Mouse (Mus musculus) embryo, embryonic 11.5 days (tissue): Measurements from ENCODE around the gene Treml4.
A peak's percentile ranks its signal among the peaks of the same experiment; 100 is the strongest.

Source experiments
- DNase-seq: peaks from one replicate; pipeline ENCODE4 v3.0.0-alpha.2; 2012; ENCODE audit warnings: low read depth, low spot score

Gene Treml4

DNA sequence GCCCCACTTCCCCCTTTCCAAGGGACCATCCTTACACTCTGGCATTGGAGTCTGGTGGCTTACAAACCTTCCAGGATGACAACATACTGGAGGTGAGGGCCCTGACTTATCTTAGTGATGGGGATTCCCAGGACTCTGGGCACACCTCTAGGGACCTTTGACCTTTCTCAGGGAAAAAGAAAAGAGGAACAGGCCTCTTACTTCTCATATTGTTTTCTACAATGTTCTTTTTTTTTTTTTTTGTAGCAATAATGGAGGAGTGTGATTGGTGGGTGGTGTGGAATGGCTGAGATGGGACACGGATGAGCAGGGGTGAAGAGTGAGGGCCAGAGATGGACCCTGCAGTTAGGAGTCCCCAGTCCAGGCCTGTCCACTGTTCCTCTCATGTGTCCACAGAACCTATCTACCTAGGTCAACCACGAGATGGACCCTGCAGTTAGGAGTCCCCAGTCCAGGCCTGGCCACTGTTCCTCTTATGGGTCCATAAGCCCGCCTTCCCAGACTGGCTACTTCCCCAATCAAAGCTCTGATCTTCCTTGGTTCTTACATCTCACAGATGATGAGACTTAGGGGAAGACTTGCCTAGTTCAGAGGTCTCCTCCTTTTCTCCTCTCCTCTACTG lies at the start of gene Treml4:
Gene Treml4 (plus strand): TSS at position 555 of the 622 bp plus-strand sequence.
- DNase-seq = no peak

- no peak for DNase-seq
Measured at GRCm38 (mm10) chr17:48215429-48215828, 48.7 kb upstream of the Treml4 start.

DNA sequence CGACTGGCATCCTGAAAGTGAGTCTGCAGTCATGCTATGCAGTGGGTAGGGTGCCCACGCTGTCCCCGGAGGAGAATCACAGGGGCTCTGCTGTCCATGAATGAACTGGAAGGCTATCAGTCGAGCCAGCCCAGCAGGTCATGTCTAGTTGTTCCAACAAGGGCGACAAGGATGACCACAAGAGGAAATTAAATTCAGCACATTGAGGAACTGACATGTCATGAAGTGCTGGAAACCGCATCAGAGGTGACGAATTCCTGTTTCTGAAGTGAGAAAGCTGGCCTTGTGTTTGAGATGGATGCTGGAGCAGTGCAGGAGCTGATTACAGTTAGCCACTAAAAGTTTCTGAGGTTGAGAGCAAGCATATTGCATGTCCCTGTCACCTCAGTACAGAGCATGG lies 33.4 kb upstream of the Treml4 start:
- DNase-seq = no peak

DNA sequence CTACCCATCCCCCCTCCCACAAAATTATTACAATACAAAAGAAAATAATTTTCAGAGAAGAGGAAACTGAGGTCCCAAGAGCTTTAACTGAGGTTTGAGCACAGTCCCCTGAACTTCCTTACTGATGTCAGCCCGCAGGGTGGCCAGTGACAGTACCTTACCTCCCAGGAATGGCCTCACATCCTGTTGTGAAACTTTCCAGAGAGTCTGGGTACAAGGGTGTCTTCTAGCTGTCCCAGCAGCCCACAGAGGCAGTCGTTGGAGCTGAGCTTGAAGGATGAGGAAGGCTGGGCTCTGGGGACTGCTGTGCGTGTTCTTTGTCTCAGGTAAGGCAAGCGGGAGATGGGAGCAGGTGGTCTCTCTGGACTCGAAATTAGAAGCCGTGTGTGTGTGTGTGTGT lies 31.6 kb upstream of the Treml4 start, which contains the start of gene Trem1:
Gene Trem1 (plus strand): TSS at position 251 of the 400 bp plus-strand sequence.
- DNase-seq = no peak

GRCm38 (mm10) chr17:48233789-48234188 lies 30.3 kb upstream of the Treml4 start:
- DNase-seq = no peak

- DNase-seq = no peak
Measured at GRCm38 (mm10) chr17:48234550-48234949, 29.5 kb upstream of the Treml4 start.

GRCm38 (mm10) chr17:48235773-48236370 lies 28.2 kb upstream of the Treml4 start:
- DNase-seq = peak; percentile 20

DNA sequence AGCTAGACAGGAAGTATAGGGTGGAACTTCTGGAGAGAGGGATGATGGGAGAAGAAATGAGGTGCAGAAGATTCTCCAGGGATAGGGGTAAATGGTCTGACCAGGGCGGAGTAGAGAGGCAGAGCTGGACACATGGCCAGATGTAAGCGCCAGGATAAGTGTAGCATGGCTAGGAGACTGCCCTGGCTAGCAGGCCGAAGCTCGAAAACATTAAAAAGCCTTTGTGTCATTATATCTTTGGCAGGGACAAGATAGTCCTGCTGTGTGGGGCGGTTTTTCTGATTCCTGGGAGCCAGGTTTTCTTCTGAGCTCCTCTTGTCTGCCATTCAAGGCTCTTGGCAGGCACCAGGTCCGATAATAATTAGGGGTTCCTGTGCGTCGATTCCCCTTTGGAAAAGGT lies 26.5 kb upstream of the Treml4 start:
- no peak for DNase-seq

DNA sequence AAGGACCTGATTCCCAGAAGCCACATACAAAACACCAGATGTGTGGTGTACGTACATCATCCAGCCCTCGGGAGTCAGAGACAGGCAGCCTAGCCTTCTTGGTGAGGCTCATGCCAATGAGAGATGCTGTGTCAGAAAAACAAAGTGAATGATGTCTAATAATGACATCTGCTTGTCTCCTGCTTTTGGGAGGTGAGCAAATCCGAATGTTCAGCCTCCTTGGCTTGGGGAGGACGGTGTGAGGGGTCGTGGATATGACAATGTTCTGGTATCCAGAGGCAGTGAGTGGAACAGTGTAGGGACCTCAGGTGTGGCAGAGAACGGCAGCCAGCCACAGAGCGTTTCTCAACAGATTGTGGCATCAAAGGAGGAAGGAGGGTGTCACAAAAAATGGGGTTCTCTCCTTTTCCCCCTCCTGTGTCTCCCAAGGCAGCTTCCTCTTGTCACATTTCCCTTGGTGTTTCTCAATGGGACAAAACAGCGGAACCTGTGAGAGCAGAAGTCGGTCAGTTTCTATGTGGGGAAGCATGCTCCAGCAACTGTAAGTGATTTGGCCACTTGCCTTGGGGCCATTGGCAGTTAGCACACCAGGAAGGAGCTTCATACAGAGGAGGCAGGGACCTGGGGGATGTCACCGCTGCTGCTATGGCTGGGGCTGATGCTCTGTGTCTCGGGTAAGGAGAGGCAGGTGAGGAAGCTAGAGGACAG lies 16.7 kb upstream of the Treml4 start, which contains the start of gene Trem3:
Gene Trem3 (plus strand): TSS at position 557 of the 708 bp plus-strand sequence.
- DNase-seq = no peak

GRCm38 (mm10) chr17:48249039-48249438 lies 15.1 kb upstream of the Treml4 start:
- no peak for DNase-seq

- no peak for DNase-seq
Measured at GRCm38 (mm10) chr17:48249501-48249900, 14.6 kb upstream of the Treml4 start.

GRCm38 (mm10) chr17:48250631-48251030 lies 13.5 kb upstream of the Treml4 start:
- no peak for DNase-seq

GRCm38 (mm10) chr17:48256575-48256974 lies 7.5 kb upstream of the Treml4 start:
- DNase-seq = no peak

- DNase-seq = no peak
Measured at GRCm38 (mm10) chr17:48261868-48262267, 2.2 kb upstream of the Treml4 start.

- DNase-seq = no peak
Measured at GRCm38 (mm10) chr17:48264662-48265061, 567 bp downstream of the Treml4 start.

DNA sequence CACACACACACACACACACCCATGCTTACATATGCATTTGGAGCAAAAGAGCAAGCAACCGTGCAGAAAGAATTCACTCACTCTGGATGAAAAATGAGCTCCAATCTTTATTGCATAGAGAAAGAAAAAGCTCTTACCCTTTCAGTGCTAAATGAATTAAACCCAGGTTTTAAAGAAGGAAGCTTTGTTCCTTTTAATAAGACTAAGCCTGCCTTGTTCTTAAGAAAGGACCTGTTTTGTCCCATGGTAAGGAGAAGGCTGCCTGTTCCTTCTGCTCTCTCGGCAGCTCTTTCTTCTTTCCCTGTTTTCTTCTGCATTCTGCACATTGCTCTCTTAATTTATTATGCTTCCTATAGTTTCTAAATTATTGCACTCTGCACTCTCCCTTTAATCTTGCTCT lies 2.0 kb downstream of the Treml4 start:
- DNase-seq = no peak

- DNase-seq = no peak
Measured at GRCm38 (mm10) chr17:48266610-48267304, 2.7 kb downstream of the Treml4 start.

GRCm38 (mm10) chr17:48267591-48267990 lies 3.5 kb downstream of the Treml4 start:
- no peak for DNase-seq

GRCm38 (mm10) chr17:48268276-48268675 lies 4.2 kb downstream of the Treml4 start:
- DNase-seq = no peak

DNA sequence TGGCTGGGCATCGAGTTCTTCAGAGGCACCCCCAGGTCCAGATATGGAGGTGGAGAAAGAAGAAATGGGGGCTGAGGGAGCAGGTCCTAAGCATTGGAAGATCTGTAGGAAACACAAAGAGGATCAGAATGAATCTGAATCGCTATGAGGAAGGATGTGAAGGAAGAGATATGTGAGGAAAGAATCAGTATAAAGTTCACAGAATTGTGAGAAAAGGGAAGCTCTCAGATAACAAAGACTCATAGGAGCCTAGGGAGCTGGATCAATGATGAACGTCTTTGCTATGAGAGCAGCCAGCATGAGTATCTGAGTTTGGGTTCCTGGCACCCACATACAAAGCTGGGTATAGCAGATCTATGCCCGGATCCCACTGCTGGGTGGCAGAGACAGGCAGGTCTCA lies 5.7 kb downstream of the Treml4 start:
- no peak for DNase-seq

DNA sequence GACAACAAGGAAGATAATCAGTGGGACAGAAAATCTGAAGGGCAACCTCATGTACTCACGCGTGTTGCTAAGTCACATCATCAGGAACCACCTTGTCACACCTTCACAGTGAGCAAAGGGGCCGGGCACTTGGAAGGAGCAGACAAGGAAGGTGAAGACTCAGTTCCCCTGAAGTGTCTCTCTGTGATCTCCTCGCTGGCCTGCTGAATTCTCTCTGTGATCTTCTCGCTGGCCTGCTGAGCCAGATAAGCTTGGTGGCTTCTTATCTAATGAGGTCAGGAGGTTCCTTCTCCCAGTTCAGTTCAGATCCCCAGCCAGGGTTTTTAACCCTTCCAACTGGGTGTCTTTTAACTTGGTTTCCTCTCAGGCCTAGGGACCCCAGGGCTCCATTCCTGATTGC lies 8.1 kb downstream of the Treml4 start:
- no peak for DNase-seq

DNA sequence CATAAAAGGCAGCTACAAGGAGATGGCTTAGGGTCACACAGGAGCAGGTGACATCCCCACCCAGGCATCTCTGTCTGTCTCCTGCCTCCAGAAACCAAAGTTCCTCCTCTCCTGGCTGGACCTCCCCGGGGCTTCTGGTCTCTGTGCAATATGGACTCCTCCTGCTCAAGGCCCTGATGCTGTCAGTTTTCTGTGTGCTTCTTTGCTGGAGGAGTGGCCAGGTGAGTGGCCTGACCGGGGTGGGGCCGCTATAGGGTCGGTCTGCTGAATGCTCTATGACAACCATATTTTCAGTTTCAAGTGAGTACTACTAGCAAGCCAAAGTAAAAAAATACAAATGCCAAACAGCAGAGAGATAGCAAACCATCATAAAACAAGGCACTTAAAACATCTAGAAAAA lies 8.5 kb downstream of the Treml4 start:
- DNase-seq = no peak
